Mouse (Mus musculus) ES-Bruce4 (cell line): ENCODE data around the gene Slc27a2.

Source experiments
- CTCF ChIP-seq: IDR thresholded peaks from one replicate; pipeline ENCODE4 v1.8.1; 2011; ENCODE audit warnings: low read depth, low read length
- POLR2A ChIP-seq: IDR thresholded peaks from one replicate; pipeline ENCODE4 v1.8.1; 2011; ENCODE audit warnings: low read length; ENCODE audit not compliant: insufficient read depth

- TF ChIP-seq CTCF (peak; percentile 20), POLR2A (no peak)
These were observed 46.2 kb downstream of the Slc27a2 start for GRCm38 (mm10) chr2:126598359-126598758.
